8 mouse cellular contexts compared by ENCODE assay signal in genomic region chr14:118566214-118566688, GRCm38 (mm10).
DNase-seq lines count a peak whose midpoint lies in the region; ATAC-seq and TF ChIP-seq lines count a peak whose summit lies in the region.

No protein-coding gene starts in this region.

- no peaks in the 10 kb centered on the region for H3K36me3 ChIP-seq in forebrain, postnatal 0 days (ENCODE audit: insufficient read depth)
- H3K36me3 ChIP-seq in neural tube, embryonic 15.5 days = no peaks in the 10 kb centered on the region
- H3K36me3 ChIP-seq in liver, postnatal 0 days (replicated peaks; ENCODE audit: insufficient read depth, low read length) = no peaks in the 10 kb centered on the region

- peak overlapping the region; percentile 32 for H3K4me2 ChIP-seq in forebrain, postnatal 0 days (ENCODE audit: low read depth)
- peak overlapping the region; percentile 35 for H3K4me2 ChIP-seq in neural tube, embryonic 15.5 days
- H3K4me2 ChIP-seq in liver, postnatal 0 days (ENCODE audit: low read depth, low read length) = no peak overlapping the region

- H3K27ac ChIP-seq in forebrain, postnatal 0 days (ENCODE audit: low read depth, low read length) = no peak overlapping the region
- H3K27ac ChIP-seq in neural tube, embryonic 15.5 days (replicated peaks) = peak overlapping the region; percentile 4; the same call in 1 of the 2 replicates
- H3K27ac ChIP-seq in liver, postnatal 0 days (ENCODE audit: low read depth) = no peak overlapping the region

- no peak overlapping the region for H3K4me3 ChIP-seq in forebrain, postnatal 0 days (ENCODE audit: low read depth, low read length)
- H3K4me3 ChIP-seq in neural tube, embryonic 15.5 days (replicated peaks) = no peak overlapping the region
- no peak overlapping the region for H3K4me3 ChIP-seq in liver, postnatal 0 days (ENCODE audit: low read depth, low read length)

- no peaks in the 10 kb centered on the region for H3K9me3 ChIP-seq in forebrain, postnatal 0 days (ENCODE audit: low read length)
- no peaks in the 10 kb centered on the region for H3K9me3 ChIP-seq in neural tube, embryonic 15.5 days (replicated peaks)
- H3K9me3 ChIP-seq in liver, postnatal 0 days (ENCODE audit: low read length) = no peaks in the 10 kb centered on the region

- TF ChIP-seq EP300 in liver, postnatal 0 days (IDR thresholded peaks at IDR 0.05; ENCODE audit: low read depth) = no peak

- H3K4me1 ChIP-seq in forebrain, postnatal 0 days (ENCODE audit: insufficient read depth) = no peaks in the 10 kb centered on the region
- peaks cover 13% of the 10 kb centered on the region for H3K4me1 ChIP-seq in neural tube, embryonic 15.5 days
- H3K4me1 ChIP-seq in liver, postnatal 0 days (ENCODE audit: insufficient read depth) = no peaks in the 10 kb centered on the region

- DNase-seq in right cerebral cortex, adult 18-20 months = peak; percentile 54
- DNase-seq in right cerebral cortex, postnatal 4 days = no peak
- peak; percentile 36 for DNase-seq in forebrain, postnatal 0 days
- DNase-seq in left cerebral cortex, postnatal 10 days (ENCODE audit: extremely low spot score in 1 of 2, low spot score in 2 of 2) = peak; percentile 8 to 39
- no peak for DNase-seq in testis, postnatal 14 days (ENCODE audit: low spot score)
- DNase-seq in liver, postnatal 0 days = no peak

- intact Hi-C loops in left cerebral cortex, postnatal 10 days (cut with DNase I) = no loop called here

- TF ChIP-seq CTCF in forebrain, postnatal 0 days (IDR thresholded peaks at IDR 0.05; ENCODE audit: low read depth) = no peak
- TF ChIP-seq CTCF in liver, postnatal 0 days (IDR thresholded peaks at IDR 0.05; ENCODE audit: low read depth) = no peak

- no peak overlapping the region for H3K9ac ChIP-seq in forebrain, postnatal 0 days
- H3K9ac ChIP-seq in neural tube, embryonic 15.5 days (replicated peaks) = no peak overlapping the region
- no peak overlapping the region for H3K9ac ChIP-seq in liver, postnatal 0 days (replicated peaks)

- peak; percentile 63 for ATAC-seq in forebrain, postnatal 0 days
- peak; percentile 66 for ATAC-seq in neural tube, embryonic 15.5 days (ENCODE audit: low FRiP score)
- ATAC-seq in liver, postnatal 0 days = no peak
- ATAC-seq in CD4-positive, CD25-positive, alpha-beta regulatory T cell, adult 4 months = no peak

- 7% methylated on average over 12 of the region's 12 CpGs for WGBS in forebrain, postnatal 0 days
- 15% methylated on average over 12 of the region's 12 CpGs for WGBS in neural tube, embryonic 15.5 days
- WGBS in liver, postnatal 0 days (ENCODE audit: insufficient replicate concordance) = 67% methylated on average over 12 of the region's 12 CpGs

- no peaks in the 10 kb centered on the region for H3K27me3 ChIP-seq in forebrain, postnatal 0 days (ENCODE audit: insufficient read depth, low read length)
- H3K27me3 ChIP-seq in neural tube, embryonic 15.5 days (replicated peaks) = no peaks in the 10 kb centered on the region
- H3K27me3 ChIP-seq in liver, postnatal 0 days (ENCODE audit: insufficient read depth, low read length) = no peaks in the 10 kb centered on the region

Comparison
In these comparisons a context has a peak if more than half of its experiments do, and no peak if none do; other contexts are left out.
1. DNase-seq: peak in right cerebral cortex, adult 18-20 months (single experiment), forebrain, postnatal 0 days (single experiment) and left cerebral cortex, postnatal 10 days (2 of 2); none in right cerebral cortex, postnatal 4 days (single experiment), testis, postnatal 14 days (single experiment) and liver, postnatal 0 days (single experiment).
2. ATAC-seq: peak in forebrain, postnatal 0 days (single experiment) and neural tube, embryonic 15.5 days (single experiment); none in liver, postnatal 0 days (single experiment) and CD4-positive, CD25-positive, alpha-beta regulatory T cell, adult 4 months (single experiment).